Mouse (Mus musculus) forebrain, embryonic 15.5 days (tissue): ENCODE measurements at regions not wholly inside any gene's neighbourhood (a gene's known extent, or its start where the extent isn't known, plus 50 kb on each side); places are given as distances from the start of the nearest gene placed in this dataset.

Source experiments
- ATAC-seq: fragments of 200-750 bp; cut with Nextera tagmentation; replicated peaks from 2 replicates; pipeline ENCODE4 v1.8.0; 2017; ENCODE audit warnings: mild to moderate bottlenecking, moderate TSS enrichment, moderate library complexity
- H3K27ac ChIP-seq: fragments of 300-500 bp; sonication (generic); replicated peaks from 2 replicates; pipeline ENCODE4 v1.5.1; 2015; ENCODE audit warnings: mild to moderate bottlenecking, inconsistent platforms
- H3K27me3 ChIP-seq: fragments of 300-500 bp; sonication (generic); 2 replicates; pipeline ENCODE4 v1.6.1; 2015; ENCODE audit warnings: inconsistent platforms
- H3K36me3 ChIP-seq: fragments of 300-500 bp; sonication (generic); 2 replicates; pipeline ENCODE4 v1.6.1; 2015; ENCODE audit warnings: mild to moderate bottlenecking, inconsistent platforms
- H3K4me1 ChIP-seq: fragments of 300-500 bp; sonication (generic); 2 replicates; pipeline ENCODE4 v1.6.1; 2015; ENCODE audit warnings: inconsistent platforms
- H3K4me2 ChIP-seq: fragments of 300-500 bp; sonication (generic); replicated peaks from 2 replicates; pipeline ENCODE4 v1.6.1; 2015; ENCODE audit warnings: mild to moderate bottlenecking, inconsistent platforms
- H3K4me3 ChIP-seq: fragments of 300-500 bp; sonication (generic); 2 replicates; pipeline ENCODE4 v1.5.1; 2015; ENCODE audit warnings: mild to moderate bottlenecking, inconsistent platforms
- H3K9ac ChIP-seq: fragments of 300-500 bp; sonication (generic); replicated peaks from 2 replicates; pipeline ENCODE4 v1.6.1; 2015; ENCODE audit warnings: mild to moderate bottlenecking, inconsistent platforms
- H3K9me3 ChIP-seq: fragments of 300-500 bp; sonication (generic); 2 replicates; pipeline ENCODE4 v1.6.1; 2016; ENCODE audit warnings: inconsistent platforms
- WGBS: fragments of 180-500 bp; shearing (Covaris S2); methylation state at CpG from one replicate; pipeline ENCODE4 v1.1.7; 2015; ENCODE audit warnings: mixed read lengths; 5-methylcytosine and 5-hydroxymethylcytosine counted together

DNA sequence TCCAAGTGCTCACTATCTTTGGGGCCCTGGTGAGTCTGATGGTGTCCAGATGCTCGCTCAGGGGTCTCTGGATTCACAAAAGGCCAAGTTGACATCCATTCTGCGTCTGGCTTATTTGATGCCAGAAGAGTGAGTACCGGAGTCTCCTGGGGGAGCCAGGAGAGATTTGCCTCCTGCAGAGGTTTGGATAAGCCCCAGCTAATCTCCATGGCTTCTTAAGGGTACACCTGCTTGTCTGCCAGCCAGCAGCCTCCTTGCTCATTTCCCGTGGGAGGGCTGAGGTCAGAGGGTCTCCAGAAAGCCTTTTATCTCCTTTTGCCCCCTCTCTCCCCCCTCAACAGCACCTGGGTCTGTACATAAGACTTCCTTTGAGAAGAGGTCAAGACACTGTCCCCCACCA is 234.0 kb upstream of the Ubash3b start:
- 23% methylated on average over 4 of the region's 4 CpGs for WGBS
- no peaks in the 10 kb centered on the region for H3K9me3 ChIP-seq
- no peak overlapping the region for H3K4me2 ChIP-seq
- peaks cover 26% of the 10 kb centered on the region for H3K4me1 ChIP-seq
- H3K9ac ChIP-seq: no peak overlapping the region
- no peaks in the 10 kb centered on the region for H3K27me3 ChIP-seq
- H3K4me3 ChIP-seq: no peak overlapping the region
- ATAC-seq: no peak
- H3K36me3 ChIP-seq: peaks cover 33% of the 10 kb centered on the region
- no peak overlapping the region for H3K27ac ChIP-seq

DNA sequence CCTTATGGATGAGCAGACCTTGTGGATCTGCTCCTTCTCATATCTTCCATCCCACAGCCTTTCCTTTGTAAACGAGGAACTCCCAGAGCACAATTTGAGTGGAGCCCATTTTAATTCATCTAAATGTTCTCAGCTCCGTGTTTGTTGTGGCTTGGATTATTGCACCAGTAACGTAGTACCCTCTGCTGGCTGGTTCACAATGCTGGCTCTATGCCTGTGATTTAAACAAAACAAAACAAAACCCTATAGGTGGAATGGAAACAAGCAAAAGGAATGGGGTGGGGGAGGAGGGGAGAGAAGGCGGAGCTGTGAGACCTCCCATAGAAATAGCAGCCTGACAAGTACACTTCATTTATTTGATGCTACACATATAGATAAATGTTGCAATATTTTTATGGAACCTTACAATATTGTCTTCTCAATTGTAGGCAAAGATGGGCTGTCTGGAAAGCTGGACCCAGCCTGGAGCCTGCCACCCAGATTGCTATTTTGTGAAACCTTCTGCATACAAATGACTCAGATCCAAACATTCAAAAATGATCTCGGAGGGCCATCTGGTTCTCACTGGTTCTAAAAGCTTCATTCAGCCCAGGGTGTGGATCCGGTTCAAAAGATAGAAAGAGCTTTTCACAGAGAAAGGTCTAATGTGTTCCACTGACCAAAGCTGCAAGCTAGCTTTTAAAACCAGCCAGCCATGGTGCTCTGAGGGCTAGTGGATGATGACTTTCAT is 230.3 kb upstream of the Ubash3b start:
- no peak overlapping the region for H3K9ac ChIP-seq
- no peaks in the 10 kb centered on the region for H3K27me3 ChIP-seq
- ATAC-seq: peak; percentile 64; the same call in 1 of the 2 replicates
- peaks cover 26% of the 10 kb centered on the region for H3K4me1 ChIP-seq
- no peak overlapping the region for H3K4me2 ChIP-seq
- peaks cover 26% of the 10 kb centered on the region for H3K36me3 ChIP-seq
- H3K27ac ChIP-seq: peak overlapping the region; percentile 67
- 20% methylated on average over 6 of the region's 6 CpGs for WGBS
- no peak overlapping the region for H3K4me3 ChIP-seq
- no peaks in the 10 kb centered on the region for H3K9me3 ChIP-seq

DNA sequence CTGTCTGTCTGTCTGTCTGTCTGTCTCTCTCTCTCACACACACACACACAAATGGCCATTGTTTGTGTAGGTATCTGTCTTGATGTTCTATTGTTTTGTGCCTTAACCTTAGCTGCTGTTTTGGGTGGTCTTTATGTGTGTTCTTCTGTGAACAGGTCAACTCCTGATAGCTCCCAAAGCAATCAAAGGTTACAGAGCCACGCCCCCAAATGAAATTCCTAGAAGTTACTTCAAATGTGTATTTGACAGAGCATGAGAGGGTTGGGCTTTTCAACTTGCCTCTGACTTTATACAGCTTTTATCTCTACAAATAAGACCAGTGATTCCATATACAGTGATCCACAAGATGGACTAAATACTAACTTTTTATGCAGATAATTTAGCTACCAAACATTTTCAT is 217.8 kb upstream of the Ubash3b start:
- Histone ChIP-seq H3K4me1 (peaks cover 39% of the 10 kb centered on the region), H3K9me3 (no peaks in the 10 kb centered on the region), H3K27ac (peak overlapping the region; percentile 99)

DNA sequence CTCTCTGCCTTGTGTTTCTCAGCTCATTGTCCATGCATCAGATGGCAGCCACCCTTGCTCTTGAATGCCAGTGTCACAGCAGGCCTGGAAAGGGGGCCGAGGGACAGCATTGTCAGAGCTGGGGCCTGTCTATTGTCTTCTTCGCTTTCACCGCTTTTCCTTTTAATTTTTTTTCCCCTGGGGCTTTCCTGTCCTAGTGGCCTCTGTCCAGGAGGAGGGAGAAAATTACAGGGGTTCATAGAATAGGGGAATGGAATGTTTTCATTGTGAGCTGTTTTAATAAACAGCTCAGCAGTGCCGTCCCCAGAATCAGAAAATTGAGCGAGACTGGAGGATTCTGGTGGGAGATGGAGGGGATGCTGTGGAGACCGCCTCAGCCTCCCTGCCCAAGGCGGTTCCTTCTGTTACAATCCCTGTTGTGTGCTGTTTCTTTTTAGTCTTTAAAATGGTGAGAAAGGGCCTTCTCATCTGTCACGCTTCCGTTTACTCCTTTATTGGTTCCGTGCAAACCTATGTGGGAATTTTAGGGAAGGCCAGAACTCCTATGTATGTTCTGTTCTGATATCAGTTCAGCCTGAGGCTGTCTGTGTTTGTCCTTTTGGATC is 217.2 kb upstream of the Ubash3b start:
- peaks cover 43% of the 10 kb centered on the region for H3K4me1 ChIP-seq

More for the DNA sequence above, 217.8 kb upstream of the Ubash3b start:
- Histone ChIP-seq H3K9ac (peak overlapping the region; percentile 77), H3K27me3 (no peaks in the 10 kb centered on the region), H3K4me3 (peak overlapping the region; percentile 48), H3K4me2 (peak overlapping the region; percentile 62), H3K36me3 (no peaks in the 10 kb centered on the region)
- no peak for ATAC-seq
- WGBS: 63% methylated on average over 1 of the region's 1 CpGs

DNA sequence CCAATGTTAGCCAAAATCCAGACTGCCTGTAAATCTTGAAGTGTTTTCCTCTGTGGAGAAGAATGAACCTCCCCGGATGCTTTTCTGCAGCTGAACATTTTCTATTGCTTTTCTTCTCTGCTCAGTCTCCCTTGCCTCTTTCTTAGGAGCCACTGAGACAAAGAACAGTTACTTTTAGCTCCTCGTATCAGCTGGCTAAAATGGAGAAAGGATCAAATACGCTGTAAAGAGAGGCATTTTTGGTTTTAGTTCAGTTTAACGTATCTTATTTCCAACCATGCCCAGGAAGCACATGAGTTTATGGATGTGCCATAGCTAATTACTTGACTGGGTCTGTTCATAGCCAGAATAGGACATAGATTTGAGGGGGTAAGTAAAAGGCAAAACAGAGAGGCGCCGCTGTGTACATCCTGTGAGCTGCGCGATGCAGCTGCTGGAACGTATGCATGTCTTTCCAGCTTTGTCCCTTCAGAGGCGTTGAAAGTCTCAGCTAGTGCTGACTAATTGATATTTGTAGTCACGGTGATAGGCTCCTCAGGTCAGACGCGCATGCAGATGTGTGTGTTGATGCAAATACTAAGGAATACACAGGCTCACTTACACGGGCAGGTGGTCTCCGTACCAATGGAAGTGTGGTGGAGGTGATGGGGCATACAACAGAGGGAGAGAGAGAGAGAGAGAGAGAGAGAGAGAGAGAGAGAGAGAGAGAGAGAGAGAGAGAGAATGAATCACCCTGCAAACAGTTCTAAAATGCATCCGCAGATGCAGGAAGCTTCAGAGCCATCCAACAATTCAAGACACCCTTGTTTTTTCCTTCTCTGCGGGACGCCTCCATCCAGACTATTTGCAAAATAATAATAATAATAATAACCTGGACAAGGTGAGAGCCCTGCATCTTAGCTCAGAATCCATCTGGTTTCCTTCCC is 216.5 kb upstream of the Ubash3b start:
- Histone ChIP-seq H3K4me2 (peak overlapping the region; percentile 62), H3K4me3 (peak overlapping the region; percentile 48), H3K27me3 (no peaks in the 10 kb centered on the region), H3K9me3 (no peaks in the 10 kb centered on the region), H3K4me1 (peaks cover 46% of the 10 kb centered on the region), H3K9ac (peak overlapping the region; percentile 77), H3K27ac (peak overlapping the region; percentile 99), H3K36me3 (no peaks in the 10 kb centered on the region)
- ATAC-seq: peak; percentile 46
- WGBS: 11% methylated on average over 18 of the region's 18 CpGs

More for the DNA sequence above, 217.2 kb upstream of the Ubash3b start:
- 0 out of 2 replicates have a peak, but pooled peaks have one; percentile 33 for ATAC-seq
- Histone ChIP-seq H3K9me3 (no peaks in the 10 kb centered on the region), H3K4me3 (peak overlapping the region; percentile 48), H3K27ac (peak overlapping the region; percentile 99), H3K27me3 (no peaks in the 10 kb centered on the region), H3K9ac (peak overlapping the region; percentile 77), H3K4me2 (peak overlapping the region; percentile 62), H3K36me3 (no peaks in the 10 kb centered on the region)
- 5% methylated on average over 10 of the region's 10 CpGs for WGBS

DNA sequence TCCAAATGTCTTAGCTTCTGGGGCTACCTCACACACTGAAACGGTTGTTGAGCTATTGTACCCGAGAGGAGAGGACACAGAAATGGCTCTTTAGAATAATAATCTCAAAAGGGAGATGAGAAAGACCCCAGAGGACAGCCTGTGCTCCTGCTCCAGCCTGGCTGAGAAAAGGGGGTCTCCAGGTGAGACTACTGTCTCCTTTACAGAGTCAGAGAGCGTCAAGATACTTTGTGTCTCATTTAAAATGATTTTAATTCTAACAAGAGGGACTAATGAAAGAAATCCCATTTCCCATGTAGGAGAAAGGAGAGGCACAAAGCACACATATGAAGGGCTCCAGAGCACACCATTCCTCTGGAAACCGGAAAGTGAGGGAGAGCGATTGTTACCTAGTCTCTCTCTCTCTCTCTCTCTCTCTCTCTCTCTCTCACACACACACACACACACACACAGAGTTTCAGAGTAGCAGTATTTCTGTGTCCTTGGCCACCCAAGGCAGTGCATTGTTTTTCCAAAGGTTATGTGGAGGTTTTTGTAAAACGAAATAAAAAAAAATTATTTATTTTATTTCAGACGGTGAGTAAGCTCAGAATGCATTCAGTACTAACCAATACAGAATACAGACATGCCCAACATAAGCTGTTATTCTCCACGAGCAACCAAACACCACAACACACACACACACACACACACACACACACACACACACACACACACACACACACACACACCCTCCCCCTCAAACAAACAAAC is 215.6 kb upstream of the Ubash3b start:
- Histone ChIP-seq H3K36me3 (no peaks in the 10 kb centered on the region), H3K4me2 (peak overlapping the region; percentile 62), H3K27ac (peak overlapping the region; percentile 99), H3K27me3 (no peaks in the 10 kb centered on the region), H3K4me1 (peaks cover 46% of the 10 kb centered on the region), H3K9me3 (no peaks in the 10 kb centered on the region), H3K9ac (peak overlapping the region; percentile 77), H3K4me3 (peak overlapping the region; percentile 48)
- WGBS: 8% methylated on average over 8 of the region's 8 CpGs
- ATAC-seq: peak; percentile 29

DNA sequence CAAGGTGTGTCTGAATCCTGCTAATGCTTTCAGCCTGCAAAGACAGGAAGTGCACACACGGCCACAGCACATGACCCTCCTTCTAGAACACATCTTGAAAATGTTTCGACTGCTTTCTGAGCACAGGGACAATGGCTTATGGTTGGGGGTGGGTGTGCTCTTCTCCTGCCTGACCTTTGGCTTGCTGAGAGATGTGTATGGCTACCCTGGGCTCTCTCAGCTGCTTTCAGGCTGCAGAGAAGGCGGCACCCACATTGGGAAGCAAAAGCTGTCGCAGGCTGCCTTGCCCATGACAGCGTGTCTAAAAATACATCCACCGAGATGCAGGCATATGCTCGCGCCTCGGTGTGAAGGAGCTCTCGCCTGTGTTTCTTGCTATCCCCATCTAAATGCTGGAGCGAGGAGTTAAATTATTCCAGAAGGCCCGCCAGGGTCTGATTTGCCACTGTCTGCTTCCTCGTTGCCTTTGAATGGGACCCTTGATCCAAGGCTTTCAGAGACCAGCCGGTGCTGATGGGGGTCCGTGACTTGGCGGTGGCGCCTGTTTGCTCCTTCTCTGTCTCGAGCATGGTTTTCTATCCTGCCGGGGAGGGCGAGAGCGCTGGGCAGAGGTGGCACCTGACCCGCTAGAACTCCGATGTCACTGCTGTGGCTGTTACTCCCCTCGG is 214.6 kb upstream of the Ubash3b start:
- peaks cover 46% of the 10 kb centered on the region for H3K4me1 ChIP-seq
- WGBS: 2% methylated on average over 24 of the region's 24 CpGs

DNA sequence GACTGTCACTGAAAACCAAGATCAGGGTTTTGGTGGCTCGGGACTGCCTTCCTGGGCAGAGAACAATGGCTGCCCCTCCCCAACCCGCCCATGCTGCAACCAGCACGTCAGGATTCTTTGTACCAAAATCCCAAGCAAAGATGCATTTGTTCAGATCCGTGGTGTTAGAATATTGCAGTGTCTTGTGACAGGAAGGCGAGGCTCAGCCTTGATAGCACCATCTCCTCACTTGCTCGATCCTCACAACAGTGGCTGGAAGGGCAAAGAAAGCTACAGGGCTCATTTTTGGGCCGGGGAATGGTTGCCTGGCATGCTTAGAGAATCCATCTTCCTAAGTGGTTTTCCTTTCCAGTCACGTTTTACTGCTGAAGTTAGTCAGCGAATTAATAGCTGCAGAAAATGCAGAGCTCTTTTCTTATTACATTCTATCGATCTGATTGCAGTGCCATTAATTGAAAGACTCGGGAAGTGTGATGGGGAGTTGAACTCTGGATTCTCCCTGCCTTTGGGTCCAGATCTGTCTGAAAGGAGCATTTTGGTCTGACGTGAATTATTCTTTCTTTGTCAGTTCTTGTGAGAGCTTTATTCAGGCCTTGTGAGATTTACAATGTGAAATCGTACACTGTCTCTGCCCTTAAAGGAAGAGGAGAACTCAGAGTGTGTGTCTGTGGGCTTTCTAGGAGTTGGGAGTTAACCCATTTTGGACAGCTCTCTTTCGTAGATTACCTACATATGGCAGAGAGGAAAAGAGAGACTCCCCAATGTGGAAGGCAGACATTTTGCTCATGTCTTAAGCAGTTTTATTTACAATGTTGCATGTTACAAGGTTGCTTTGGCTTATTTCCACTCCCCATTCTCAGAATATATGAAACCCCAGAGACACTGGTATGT is 213.3 kb upstream of the Ubash3b start:
- no peak for ATAC-seq
- 15% methylated on average over 14 of the region's 14 CpGs for WGBS

More for the DNA sequence above, 214.6 kb upstream of the Ubash3b start:
- Histone ChIP-seq H3K27ac (peak overlapping the region; percentile 99), H3K9me3 (no peaks in the 10 kb centered on the region), H3K36me3 (no peaks in the 10 kb centered on the region), H3K27me3 (no peaks in the 10 kb centered on the region), H3K4me2 (peak overlapping the region; percentile 62), H3K4me3 (peak overlapping the region; percentile 48), H3K9ac (peak overlapping the region; percentile 77)
- peak; percentile 73 for ATAC-seq

DNA sequence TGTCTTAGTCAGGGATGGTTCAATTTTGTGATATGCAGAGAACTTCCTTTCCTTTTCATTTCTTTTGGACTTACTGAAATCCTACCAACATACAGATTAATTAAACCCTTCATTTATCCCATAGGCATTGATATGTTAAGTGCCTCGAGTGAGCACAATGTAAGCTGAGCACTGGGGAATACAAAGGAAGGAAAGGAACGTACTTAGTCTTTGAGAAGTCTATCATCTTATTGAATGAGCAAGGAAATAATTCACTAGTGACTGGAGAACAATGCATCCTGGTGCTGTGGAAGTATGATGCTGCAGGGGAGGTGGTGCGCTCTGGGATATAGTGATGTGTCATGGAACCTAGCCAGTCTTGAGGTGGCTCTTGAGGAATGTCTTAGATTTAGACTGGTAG is 204.9 kb upstream of the Ubash3b start:
- Histone ChIP-seq H3K9ac (no peak overlapping the region), H3K27me3 (no peaks in the 10 kb centered on the region), H3K4me1 (peaks cover 9% of the 10 kb centered on the region), H3K4me2 (no peak overlapping the region), H3K9me3 (no peaks in the 10 kb centered on the region), H3K36me3 (no peaks in the 10 kb centered on the region), H3K4me3 (no peak overlapping the region), H3K27ac (peak overlapping the region; percentile 14; the same call in 1 of the 2 replicates)
- no peak for ATAC-seq
- 12% methylated on average over 3 of the region's 3 CpGs for WGBS

More for the DNA sequence above, 213.3 kb upstream of the Ubash3b start:
- Histone ChIP-seq H3K4me1 (peaks cover 43% of the 10 kb centered on the region), H3K36me3 (no peaks in the 10 kb centered on the region), H3K9me3 (no peaks in the 10 kb centered on the region), H3K27ac (peak overlapping the region; percentile 99), H3K4me3 (no peak overlapping the region), H3K9ac (peak overlapping the region; percentile 27), H3K4me2 (peak overlapping the region; percentile 8; the same call in 1 of the 2 replicates), H3K27me3 (no peaks in the 10 kb centered on the region)

DNA sequence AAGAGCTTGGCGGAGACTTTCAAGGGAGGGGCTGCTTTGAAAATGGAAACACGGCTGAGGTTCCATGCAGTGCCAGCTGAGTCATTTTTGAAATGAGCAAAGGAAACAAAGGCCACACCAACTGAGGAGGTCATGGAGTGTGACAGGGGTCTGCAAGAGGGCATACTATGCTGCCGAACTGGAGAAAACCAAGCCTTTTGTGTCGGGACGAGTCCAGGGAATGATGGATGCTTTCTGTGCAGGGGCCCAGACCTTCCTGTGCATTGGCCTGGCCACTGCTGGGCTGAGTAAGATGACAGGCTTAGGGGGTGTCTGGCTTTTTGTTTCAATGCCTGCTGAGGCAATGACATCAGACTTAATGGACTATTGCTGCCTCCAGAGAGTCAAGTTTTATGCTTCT is 203.8 kb upstream of the Ubash3b start:
- no peaks in the 10 kb centered on the region for H3K36me3 ChIP-seq
- H3K4me3 ChIP-seq: no peak overlapping the region
- H3K4me2 ChIP-seq: no peak overlapping the region
- H3K27me3 ChIP-seq: no peaks in the 10 kb centered on the region
- H3K4me1 ChIP-seq: peaks cover 9% of the 10 kb centered on the region
- no peak overlapping the region for H3K9ac ChIP-seq
- WGBS: 11% methylated on average over 5 of the region's 5 CpGs
- ATAC-seq: no peak
- H3K9me3 ChIP-seq: no peaks in the 10 kb centered on the region
- H3K27ac ChIP-seq: peak overlapping the region; percentile 3; the same call in 1 of the 2 replicates
